Mouse (Mus musculus): ENCODE measurements around the gene Treml1.

GRCm38 (mm10) chr17:48391446-48391845 lies 31.7 kb downstream of the Treml1 start:
- no peak for TF ChIP-seq CHD1 (IDR thresholded peaks at IDR 0.05; ENCODE audit: low read depth, low read length)
- TF ChIP-seq TAL1 (IDR thresholded peaks at IDR 0.05; ENCODE audit: low read length): no peak
- no peak for TF ChIP-seq POLR2AphosphoS2 (IDR thresholded peaks at IDR 0.05; ENCODE audit: low read length)
- TF ChIP-seq CTCF (IDR thresholded peaks at IDR 0.05 in 2 of 3, conservative IDR thresholded peaks at IDR 0.05 in 1 of 3; ENCODE audit: control insufficient read depth in 1 of 3, insufficient read depth in 1 of 3, low read depth in 2 of 3, low read length in 3 of 3, poor library complexity in 1 of 3, severe bottlenecking in 1 of 3): no peak
- no peak for TF ChIP-seq ZNF384 (IDR thresholded peaks at IDR 0.05; ENCODE audit: low read depth, low read length)
- no peak for TF ChIP-seq GABPA (IDR thresholded peaks at IDR 0.05; ENCODE audit: low read depth, low read length)

Data from MEL (cell line).